Mouse (Mus musculus) cortical plate, adult 2 months (tissue): ENCODE results near the gene Kif13a. TPM values are rescaled to one million over a fixed set of nuclear protein-coding genes. Genes with fewer than 3 reads are reported as not detected.

ENCODE experiments used
- H3K27ac ChIP-seq: fragments of 200-500 bp; 2 replicates; pipeline ENCODE4 v1.5.1; 2012; ENCODE audit warnings: low read length, control low read depth, inconsistent platforms; ENCODE audit not compliant: insufficient read depth
- H3K4me1 ChIP-seq: fragments of 200-500 bp; 2 replicates; pipeline ENCODE4 v1.6.1; 2011; ENCODE audit warnings: low read length; ENCODE audit not compliant: control insufficient read depth, insufficient read depth
- H3K4me3 ChIP-seq: fragments of 200-500 bp; 2 replicates; pipeline ENCODE4 v1.5.1; 2011; ENCODE audit warnings: mild to moderate bottlenecking, low read length, control low read depth; ENCODE audit not compliant: insufficient read depth
- CTCF ChIP-seq: fragments of 200-500 bp; IDR thresholded peaks from 2 replicates; pipeline ENCODE4 v1.5.1; 2011; ENCODE audit warnings: mild to moderate bottlenecking, control low read depth, low read length; ENCODE audit not compliant: insufficient read depth; ENCODE audit errors: extremely low read depth
- POLR2A ChIP-seq: fragments of 200-500 bp; IDR thresholded peaks from 2 replicates; pipeline ENCODE4 v1.6.1; 2011; ENCODE audit warnings: mild to moderate bottlenecking, low read length, control low read depth; ENCODE audit not compliant: insufficient read depth; ENCODE audit errors: extremely low read depth
- polyA plus RNA-seq: library from polyadenylated mRNA; depleted of rRNA; stranded (reverse); fragments of >200 nt; gene quantifications from 2 replicates; pipeline ENCODE4 v1.2.3, GENCODE M21; 2012

Kif13a gene
- polyA plus RNA-seq, 1 experiment = 16.0 TPM

DNA sequence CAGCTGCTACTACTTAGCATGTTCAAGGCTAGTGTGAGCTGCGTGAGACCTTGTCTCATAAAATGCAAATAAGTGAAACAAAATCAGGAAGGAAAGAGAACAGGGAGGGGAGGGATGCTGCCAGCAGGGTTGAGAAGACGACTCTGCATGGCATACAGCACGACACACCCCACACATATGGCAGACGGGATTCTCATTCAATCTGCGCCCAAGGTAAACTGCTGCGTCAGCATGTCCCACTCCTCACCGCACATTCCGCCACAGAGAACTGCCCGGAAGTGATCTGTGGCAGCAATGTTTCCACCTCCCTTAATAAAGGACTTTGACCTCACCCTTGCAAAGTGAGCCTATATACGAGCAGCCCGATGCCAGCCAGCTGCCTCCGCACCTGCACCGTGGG lies 4.0 kb downstream of the Kif13a start:
- TF ChIP-seq POLR2A (no peak), CTCF (no peak)
- Histone ChIP-seq H3K27ac (no peak overlapping the region), H3K4me3 (no peak overlapping the region), H3K4me1 (no peaks in the 10 kb centered on the region)

DNA sequence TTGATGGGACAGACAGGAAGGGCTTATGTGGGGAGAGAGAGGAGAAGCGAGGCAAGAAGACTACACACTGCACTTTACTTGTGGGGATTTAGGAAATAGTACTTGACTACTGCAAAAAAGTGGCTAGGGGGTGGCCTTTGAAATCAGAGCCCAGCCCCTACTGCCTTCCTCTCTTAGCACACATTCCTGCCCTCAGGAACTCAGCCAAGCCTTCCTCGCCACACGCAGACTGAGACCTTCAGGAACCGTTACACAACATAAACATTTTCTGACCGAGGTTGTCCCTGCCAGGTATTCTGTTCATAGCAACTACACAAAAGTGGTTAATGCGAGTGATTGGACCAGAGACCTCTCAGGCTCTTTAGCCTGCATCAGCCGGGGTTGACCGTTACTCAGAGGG lies 8.1 kb downstream of the Kif13a start:
- Histone ChIP-seq H3K4me3 (no peak overlapping the region), H3K27ac (no peak overlapping the region), H3K4me1 (no peaks in the 10 kb centered on the region)
- TF ChIP-seq POLR2A (no peak), CTCF (no peak)

DNA sequence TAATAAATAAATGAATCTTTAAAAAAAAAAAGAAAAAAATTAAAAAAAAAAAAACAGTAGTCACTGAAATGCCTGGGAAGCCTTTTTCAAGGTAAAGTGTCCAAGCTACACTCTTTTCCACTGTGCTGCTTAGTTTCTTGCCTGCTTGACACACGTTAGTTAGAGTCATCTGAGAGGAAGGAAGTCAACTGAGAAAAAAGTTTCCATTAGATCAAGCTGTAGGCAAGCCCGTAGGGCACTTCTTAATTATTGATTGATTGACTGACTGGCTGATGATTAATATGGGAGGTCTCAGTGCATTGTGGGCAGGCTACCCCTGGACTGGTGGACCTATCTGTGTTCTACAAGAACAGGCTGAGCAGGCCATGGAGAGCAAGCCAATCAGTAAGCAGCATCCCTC lies 9.9 kb downstream of the Kif13a start:
- no peaks in the 10 kb centered on the region for H3K4me1 ChIP-seq
- TF ChIP-seq CTCF (no peak), POLR2A (no peak)
- H3K4me3 ChIP-seq = no peak overlapping the region
- H3K27ac ChIP-seq = no peak overlapping the region

DNA sequence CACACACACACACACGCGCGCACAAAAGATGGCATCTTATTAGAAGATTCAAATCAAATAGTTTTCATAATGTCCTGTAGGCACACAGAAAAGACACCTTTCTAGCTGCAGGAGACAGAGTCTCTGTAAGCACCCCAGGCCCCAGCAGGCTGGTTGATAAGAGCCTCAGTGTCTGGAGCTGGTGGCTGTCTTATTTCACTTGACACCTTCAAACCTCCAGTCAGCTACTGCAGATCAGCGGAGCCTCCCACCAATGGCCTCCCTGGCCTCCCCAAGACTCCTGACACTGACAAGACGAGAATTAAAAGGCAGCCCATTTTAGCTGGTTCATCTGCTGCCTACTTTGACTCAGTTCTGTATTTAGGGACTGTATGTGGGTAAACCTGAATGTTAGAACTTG lies 11.2 kb downstream of the Kif13a start:
- TF ChIP-seq CTCF (no peak), POLR2A (no peak)
- Histone ChIP-seq H3K4me1 (no peaks in the 10 kb centered on the region), H3K27ac (no peak overlapping the region), H3K4me3 (no peak overlapping the region)

DNA sequence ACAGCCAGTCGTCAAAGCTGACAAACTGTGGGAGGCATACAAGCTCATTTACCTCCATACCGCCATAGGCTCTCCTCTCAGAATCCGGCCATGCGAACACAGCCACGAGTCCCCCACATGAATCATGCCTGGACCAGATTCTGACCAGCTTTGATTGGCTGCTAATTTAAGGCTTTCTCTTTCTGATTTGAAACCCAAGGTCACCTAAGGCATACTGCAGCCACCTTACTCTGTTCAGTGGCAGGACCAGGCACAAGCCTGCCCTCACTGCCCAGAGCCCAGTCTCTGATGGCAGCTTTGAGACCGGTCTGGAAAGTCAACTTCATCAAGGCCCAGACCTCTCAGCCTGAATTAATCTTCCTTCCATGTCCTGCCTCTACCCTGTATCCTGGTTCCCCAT lies 17.7 kb downstream of the Kif13a start:
- no peak for TF ChIP-seq POLR2A
- no peak for TF ChIP-seq CTCF
- H3K27ac ChIP-seq = 0 out of 2 replicates have a peak overlapping the region, but pooled peaks have one; percentile 68
- no peak overlapping the region for H3K4me3 ChIP-seq
- H3K4me1 ChIP-seq = peaks cover 5% of the 10 kb centered on the region

DNA sequence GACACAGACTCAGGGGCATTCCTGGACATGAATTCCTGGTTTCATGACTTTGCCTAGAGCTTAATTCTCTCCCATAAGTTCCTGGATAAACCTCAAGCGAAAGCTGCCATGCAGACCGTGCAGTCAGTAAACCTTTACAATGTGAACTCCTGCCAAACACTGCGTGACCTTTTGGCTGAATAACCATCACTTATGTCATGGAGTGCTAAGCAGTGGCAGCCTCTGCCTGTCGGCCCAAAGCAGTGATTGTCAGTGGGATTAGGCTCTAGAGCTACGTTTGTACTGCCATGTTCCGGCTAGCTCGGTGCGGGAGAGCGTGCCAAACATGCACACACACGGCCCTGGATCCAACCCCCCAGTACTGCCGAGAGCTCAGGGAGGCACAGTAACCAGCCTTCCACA lies 18.6 kb downstream of the Kif13a start:
- no peak overlapping the region for H3K4me3 ChIP-seq
- TF ChIP-seq CTCF (no peak), POLR2A (no peak)
- H3K27ac ChIP-seq = peak overlapping the region; percentile 68
- peaks cover 5% of the 10 kb centered on the region for H3K4me1 ChIP-seq

DNA sequence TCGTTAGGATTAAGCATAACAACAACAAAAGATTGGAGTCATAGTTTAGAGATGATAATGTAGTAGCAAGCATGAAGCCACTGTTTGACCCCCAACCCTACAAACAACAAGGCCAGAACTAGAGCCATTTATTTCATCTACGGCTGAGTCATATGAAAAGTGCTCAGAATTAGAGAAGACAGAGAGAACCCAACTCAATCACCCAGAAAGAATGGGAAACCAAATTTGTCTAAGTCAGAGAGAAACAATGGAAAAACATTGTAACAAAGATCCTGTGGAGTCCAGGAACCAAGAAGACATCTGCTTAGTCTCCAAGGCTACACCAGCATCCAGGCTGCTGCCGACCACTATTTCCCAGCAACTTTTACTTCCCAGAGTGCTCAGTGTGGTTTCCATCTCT lies 19.7 kb downstream of the Kif13a start:
- H3K4me3 ChIP-seq = no peak overlapping the region
- 0 out of 2 replicates have a peak overlapping the region, but pooled peaks have one; percentile 51 for H3K27ac ChIP-seq
- H3K4me1 ChIP-seq = peaks cover 5% of the 10 kb centered on the region
- TF ChIP-seq POLR2A (no peak), CTCF (no peak)

DNA sequence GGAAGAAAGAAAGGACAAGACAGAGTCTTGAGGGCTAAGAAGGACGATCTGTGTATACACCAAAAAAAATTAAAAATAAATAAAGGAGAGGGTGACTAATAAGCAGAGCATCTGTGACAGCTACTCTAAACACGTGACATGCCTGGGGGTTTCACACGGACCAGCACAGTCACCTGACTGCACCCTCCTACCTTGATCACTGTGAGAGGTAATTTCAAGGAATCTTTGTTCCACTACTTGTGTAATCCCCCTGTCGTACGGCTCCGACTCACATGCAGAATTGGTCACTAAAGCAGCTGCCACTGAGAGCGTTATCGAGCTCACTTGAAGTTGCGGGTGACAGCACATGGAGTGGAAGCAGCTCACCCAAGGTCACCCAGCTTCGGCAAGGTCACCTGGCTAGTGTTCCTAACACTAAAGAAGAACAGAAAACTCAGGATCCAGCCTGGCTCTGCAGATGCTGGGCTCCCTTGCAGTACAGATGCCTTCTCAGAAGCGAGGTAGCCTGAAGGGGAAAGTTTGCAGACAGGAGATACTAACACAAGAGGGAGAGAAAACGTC lies 20.6 kb downstream of the Kif13a start:
- peaks cover 5% of the 10 kb centered on the region for H3K4me1 ChIP-seq
- H3K4me3 ChIP-seq = no peak overlapping the region
- H3K27ac ChIP-seq = no peak overlapping the region
- TF ChIP-seq CTCF (no peak), POLR2A (no peak)

DNA sequence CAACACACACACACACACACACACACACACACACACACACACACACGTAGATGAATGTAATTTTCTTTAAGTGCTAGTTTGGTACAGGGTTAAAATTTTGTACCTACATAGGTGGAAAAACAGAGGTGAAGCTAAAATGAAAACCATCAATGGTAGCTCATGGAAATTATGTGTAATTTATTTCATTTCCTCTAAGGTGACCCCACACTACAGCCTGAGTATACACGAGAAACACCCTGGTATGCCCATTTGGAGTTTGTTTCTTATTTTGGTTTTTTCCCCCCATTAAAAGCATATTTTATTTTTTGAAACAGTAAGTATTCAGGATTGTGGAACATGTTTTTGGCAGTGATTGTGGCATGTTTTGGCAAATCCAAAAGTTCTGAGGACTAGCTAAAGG lies 21.3 kb downstream of the Kif13a start:
- no peak for TF ChIP-seq CTCF

DNA sequence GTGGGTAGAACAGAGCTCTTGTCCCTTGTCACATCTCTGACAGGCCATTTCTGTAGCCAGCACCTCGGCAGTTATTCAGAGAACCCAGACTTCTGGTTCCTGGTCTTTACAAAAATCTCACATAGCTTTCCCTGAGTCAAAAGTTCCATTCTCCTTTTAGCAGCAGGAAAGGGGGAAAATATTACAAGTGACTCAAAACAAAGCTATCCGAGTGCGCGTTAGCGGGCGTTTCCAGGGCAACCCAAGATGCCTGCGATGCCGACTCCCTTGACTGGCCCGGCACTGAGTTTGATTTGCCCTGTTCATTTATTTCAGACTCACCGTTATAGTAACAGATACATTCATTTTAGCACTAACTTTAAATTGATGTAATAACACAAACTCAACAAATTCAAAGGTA lies 21.8 kb downstream of the Kif13a start:
- TF ChIP-seq CTCF (no peak), POLR2A (no peak)
- Histone ChIP-seq H3K4me1 (peaks cover 5% of the 10 kb centered on the region), H3K4me3 (no peak overlapping the region), H3K27ac (no peak overlapping the region)

More for the DNA sequence above, 21.3 kb downstream of the Kif13a start:
- Histone ChIP-seq H3K4me1 (peaks cover 5% of the 10 kb centered on the region), H3K4me3 (no peak overlapping the region), H3K27ac (no peak overlapping the region)

DNA sequence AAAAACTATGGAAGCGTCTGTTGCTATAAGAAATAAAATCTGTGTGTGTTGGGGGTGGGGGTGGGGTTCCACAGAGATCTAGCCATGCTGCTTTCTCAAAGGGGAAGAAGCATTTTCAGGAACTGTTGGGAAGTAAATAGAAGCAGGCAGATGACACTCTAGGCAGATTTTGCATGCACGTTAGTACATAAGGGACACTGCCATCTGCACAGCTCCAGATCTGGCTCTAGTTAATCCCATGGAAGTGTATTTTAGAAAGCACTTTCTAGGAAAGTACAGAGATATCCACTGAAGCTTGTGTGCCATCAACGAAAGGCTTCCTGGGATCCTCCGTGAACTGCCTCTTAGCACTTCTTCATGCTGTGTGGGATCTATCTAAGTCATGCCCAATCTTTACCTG lies 22.6 kb downstream of the Kif13a start:
- Histone ChIP-seq H3K4me1 (peaks cover 5% of the 10 kb centered on the region), H3K27ac (no peak overlapping the region), H3K4me3 (no peak overlapping the region)
- TF ChIP-seq CTCF (no peak), POLR2A (no peak)

DNA sequence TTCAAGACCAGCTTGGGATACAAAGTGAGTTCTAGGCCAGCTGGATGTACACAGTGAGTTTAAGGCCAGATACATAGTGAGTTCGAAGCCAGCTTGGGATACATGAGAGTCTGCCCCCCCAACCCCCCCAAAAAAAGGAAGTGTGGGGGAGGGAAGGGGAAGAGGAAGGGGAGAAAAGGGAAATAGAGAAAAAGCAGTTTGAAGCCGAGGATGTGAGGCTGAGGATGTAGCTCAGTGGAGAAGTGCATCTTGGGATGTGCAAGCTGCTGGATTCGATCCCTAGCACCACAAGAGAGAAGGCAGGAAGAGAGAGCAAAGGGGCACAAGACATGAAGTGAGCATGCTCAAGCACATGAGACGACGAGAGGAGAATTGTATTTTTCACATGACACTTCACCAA lies 23.7 kb downstream of the Kif13a start:
- H3K27ac ChIP-seq = no peak overlapping the region
- TF ChIP-seq CTCF = no peak
- TF ChIP-seq POLR2A = no peak
- H3K4me1 ChIP-seq = peaks cover 5% of the 10 kb centered on the region
- H3K4me3 ChIP-seq = no peak overlapping the region
